Comparison of ENCODE assay signal across 12 mouse cellular contexts in genomic region chr17:74904332-74904687, GRCm38 (mm10).
DNase-seq lines count a peak whose midpoint lies in the region; ATAC-seq and TF ChIP-seq lines count a peak whose summit lies in the region.
"Had no signal": no experiment of that assay in that cellular context is flagged by ENCODE, and none has a peak within 500 bp of the region (broad histone marks: within the 10 kb centered on the region; RNA-seq: fewer than 3 reads in every experiment).

No protein-coding gene starts in this region.

- no peaks in the 10 kb centered on the region for H3K36me3 ChIP-seq in heart, embryonic 14.5 days (ENCODE audit: control insufficient read depth, insufficient read depth, low read length)
- no peaks in the 10 kb centered on the region for H3K36me3 ChIP-seq in midbrain, embryonic 10.5 days
- H3K36me3 ChIP-seq in midbrain, embryonic 16.5 days (ENCODE audit: control insufficient read depth, insufficient read depth, low read length) = no peaks in the 10 kb centered on the region; the same call in 1 of the 2 replicates
- H3K36me3 ChIP-seq in liver, embryonic 14.5 days (replicated peaks; ENCODE audit: control insufficient read depth, insufficient read depth, low read depth) = no peaks in the 10 kb centered on the region

- no peaks in the 10 kb centered on the region for H3K27me3 ChIP-seq in heart, embryonic 14.5 days (ENCODE audit: control insufficient read depth, insufficient read depth, low read length)
- no peaks in the 10 kb centered on the region for H3K27me3 ChIP-seq in midbrain, embryonic 10.5 days (ENCODE audit: low read depth, poor library complexity, severe bottlenecking)
- no peaks in the 10 kb centered on the region for H3K27me3 ChIP-seq in midbrain, embryonic 16.5 days (ENCODE audit: control insufficient read depth, insufficient read depth, low read depth, low read length)
- no peaks in the 10 kb centered on the region for H3K27me3 ChIP-seq in liver, embryonic 14.5 days (ENCODE audit: control insufficient read depth, insufficient read depth, low read length)

- no peak overlapping the region for H3K4me3 ChIP-seq in heart, embryonic 14.5 days (ENCODE audit: control insufficient read depth in 1 of 2, insufficient read depth in 1 of 2, low read depth in 1 of 2, low read length in 2 of 2)
- no peak overlapping the region for H3K4me3 ChIP-seq in midbrain, embryonic 10.5 days
- H3K4me3 ChIP-seq in midbrain, embryonic 16.5 days (ENCODE audit: low read depth, low read length) = no peak overlapping the region
- no peak overlapping the region for H3K4me3 ChIP-seq in liver, embryonic 14.5 days (ENCODE audit: insufficient read depth in 1 of 2, low read depth in 2 of 2, low read length in 2 of 2)
- H3K4me3 ChIP-seq in gastrocnemius, adult 2 months = no peak overlapping the region

- WGBS in heart, embryonic 14.5 days = 40% methylated on average over 1 of the region's 1 CpGs
- 86% methylated on average over 1 of the region's 1 CpGs for WGBS in midbrain, embryonic 10.5 days
- 88% methylated on average over 1 of the region's 1 CpGs for WGBS in midbrain, embryonic 16.5 days
- WGBS in liver, embryonic 14.5 days (ENCODE audit: insufficient replicate concordance) = 7% methylated on average over 1 of the region's 1 CpGs

- no peak overlapping the region for H3K4me2 ChIP-seq in heart, embryonic 14.5 days (ENCODE audit: low read length)
- no peak overlapping the region for H3K4me2 ChIP-seq in midbrain, embryonic 16.5 days (ENCODE audit: low read length)
- no peak overlapping the region for H3K4me2 ChIP-seq in liver, embryonic 14.5 days (ENCODE audit: low read depth)
- H3K4me2 ChIP-seq: hindbrain, embryonic 14.5 days; midbrain, embryonic 11.5 days had no signal

- peaks cover 5% of the 10 kb centered on the region for H3K9me3 ChIP-seq in heart, embryonic 14.5 days (ENCODE audit: control insufficient read depth, low read length)
- peaks cover 8% of the 10 kb centered on the region for H3K9me3 ChIP-seq in midbrain, embryonic 10.5 days (replicated peaks)
- H3K9me3 ChIP-seq in midbrain, embryonic 16.5 days (replicated peaks; ENCODE audit: control insufficient read depth, low read length, poor library complexity, severe bottlenecking) = no peaks in the 10 kb centered on the region
- H3K9me3 ChIP-seq in liver, embryonic 14.5 days (ENCODE audit: control insufficient read depth, low read length) = no peaks in the 10 kb centered on the region

- DNase-seq in heart, postnatal 10 days = no peak
- DNase-seq in midbrain, embryonic 10.5 days (ENCODE audit: low spot score) = no peak
- no peak for DNase-seq in liver, embryonic 14.5 days (ENCODE audit: low read depth in 3 of 3, low spot score in 3 of 3)
- DNase-seq in gastrocnemius, adult 2 months = no peak
- DNase-seq in urinary bladder, postnatal 14 days (ENCODE audit: low spot score) = no peak
- DNase-seq: cerebellum, adult 18-20 months; kidney, adult 2 months; left cerebral cortex, postnatal 4 days had no signal

- TF ChIP-seq CTCF in liver, embryonic 14.5 days (IDR thresholded peaks at IDR 0.05; ENCODE audit: low read depth) = no peak
- TF ChIP-seq CTCF in gastrocnemius, adult 2 months (IDR thresholded peaks at IDR 0.05) = no peak

- no peak for ATAC-seq in heart, embryonic 14.5 days (ENCODE audit: insufficient number of reproducible peaks, insufficient read depth, low FRiP score, low read depth)
- no peak for ATAC-seq in midbrain, embryonic 16.5 days
- peak; percentile 82; the same call in 1 of the 2 replicates for ATAC-seq in liver, embryonic 14.5 days (ENCODE audit: insufficient read depth)

- H3K9ac ChIP-seq in heart, embryonic 14.5 days (ENCODE audit: low read length) = no peak overlapping the region
- H3K9ac ChIP-seq in midbrain, embryonic 16.5 days (ENCODE audit: low read depth, low read length) = no peak overlapping the region
- H3K9ac ChIP-seq in liver, embryonic 14.5 days (replicated peaks) = no peak overlapping the region
- H3K9ac ChIP-seq: hindbrain, embryonic 14.5 days had no signal

- peak overlapping the region; percentile 49 to 73 for H3K27ac ChIP-seq in heart, embryonic 14.5 days (replicated peaks in 1 of 2; ENCODE audit: control insufficient read depth in 1 of 2, insufficient read depth in 1 of 2, low read depth in 2 of 2, low read length in 2 of 2)
- peak overlapping the region; percentile 25; the same call in 1 of the 2 replicates for H3K27ac ChIP-seq in midbrain, embryonic 10.5 days (replicated peaks)
- H3K27ac ChIP-seq in midbrain, embryonic 16.5 days (ENCODE audit: low read length) = no peak overlapping the region
- H3K27ac ChIP-seq in liver, embryonic 14.5 days = no peak overlapping the region
- no peak overlapping the region for H3K27ac ChIP-seq in gastrocnemius, adult 2 months
- H3K27ac ChIP-seq: hindbrain, embryonic 14.5 days had no signal

- TF ChIP-seq EP300 in liver, embryonic 14.5 days (IDR thresholded peaks at IDR 0.05; ENCODE audit: low read depth) = peak; percentile 75

- H3K4me1 ChIP-seq in heart, embryonic 14.5 days (ENCODE audit: control insufficient read depth in 2 of 2, insufficient read depth in 2 of 2, low read length in 2 of 2) = peaks cover 11 to 18% of the 10 kb centered on the region in 2 experiments; a peak in 3 of 4 replicates
- H3K4me1 ChIP-seq in midbrain, embryonic 10.5 days = peaks cover 11% of the 10 kb centered on the region
- H3K4me1 ChIP-seq in midbrain, embryonic 16.5 days (ENCODE audit: control insufficient read depth, insufficient read depth, low read length) = no peaks in the 10 kb centered on the region
- H3K4me1 ChIP-seq in liver, embryonic 14.5 days (replicated peaks; ENCODE audit: control insufficient read depth in 2 of 2, insufficient read depth in 2 of 2, low read length in 1 of 2) = peaks cover 0 to 10% of the 10 kb centered on the region in 2 experiments; a peak in 2 of 4 replicates

- intact Hi-C loops in heart, postnatal 10 days (cut with DNase I) = no loop called here
- intact Hi-C loops in gastrocnemius, adult 2 months (cut with DNase I) = no loop called here

Comparison
In these comparisons a context has a peak if more than half of its experiments do, and no peak if none do; other contexts are left out.
1. H3K27ac ChIP-seq: peak in heart, embryonic 14.5 days (2 of 2) and midbrain, embryonic 10.5 days (single experiment); none in midbrain, embryonic 16.5 days (single experiment), liver, embryonic 14.5 days (single experiment) and gastrocnemius, adult 2 months (single experiment).